Mouse (Mus musculus): ENCODE results near the gene H2-Aa. TPM values are rescaled to one million over a fixed set of nuclear protein-coding genes. Genes with fewer than 3 reads are reported as not detected.
"Not testable (repeated sequence)": the region's sequence is repeated elsewhere in the genome, so short reads cannot be mapped to it uniquely, and the experiment has no call there.

Gene H2-Aa
- polyA plus RNA-seq, 2 experiments = 1.1 to 1.8 TPM

DNA sequence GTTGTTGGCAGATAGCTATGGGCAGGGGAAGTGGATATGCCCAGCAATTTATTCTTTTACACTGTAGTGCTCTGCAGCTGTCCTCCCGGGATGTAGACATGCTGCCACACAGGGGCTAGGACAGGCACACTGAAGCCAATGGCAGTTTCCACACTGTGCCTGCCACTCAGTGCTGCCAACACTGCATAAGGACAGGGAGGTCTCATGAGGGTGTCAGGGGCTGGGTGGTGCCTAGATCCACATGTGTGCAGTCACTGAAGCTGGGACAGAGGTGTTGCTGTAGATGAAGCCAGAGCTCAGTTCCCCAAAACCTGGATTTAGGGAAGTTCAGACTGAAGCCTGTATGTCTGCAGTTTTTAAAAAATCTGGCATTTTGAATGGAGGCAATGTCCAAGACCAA is 24.6 kb upstream of the H2-Aa start:
- Histone ChIP-seq H3K4me1 (replicated peaks; ENCODE audit: control insufficient read depth in 2 of 2, insufficient read depth in 2 of 2, low read length in 1 of 2) (0 out of 4 replicates have a peak, but pooled peaks cover 0 to 2% of the 10 kb centered on the region in 2 experiments), H3K36me3 (replicated peaks; ENCODE audit: control insufficient read depth, insufficient read depth, low read depth) (no peaks in the 10 kb centered on the region), H3K9ac (replicated peaks) (no peak overlapping the region), H3K4me2 (ENCODE audit: low read depth) (no peak overlapping the region), H3K9me3 (ENCODE audit: control insufficient read depth, low read length) (no peaks in the 10 kb centered on the region), H3K27ac (no peak overlapping the region), H3K27me3 (ENCODE audit: control insufficient read depth, insufficient read depth, low read length) (no peaks in the 10 kb centered on the region; the same call in 1 of the 2 replicates), H3K4me3 (ENCODE audit: insufficient read depth in 1 of 2, low read depth in 2 of 2, low read length in 2 of 2) (no peak overlapping the region)
- ATAC-seq (ENCODE audit: insufficient read depth) = no peak
- TF ChIP-seq EP300 (IDR thresholded peaks at IDR 0.05; ENCODE audit: low read depth) (no peak), CTCF (IDR thresholded peaks at IDR 0.05; ENCODE audit: low read depth) (no peak)
- 47% methylated on average over 1 of the region's 1 CpGs for WGBS (ENCODE audit: insufficient replicate concordance)
- no peak for DNase-seq (ENCODE audit: low read depth in 3 of 3, low spot score in 3 of 3)

DNA sequence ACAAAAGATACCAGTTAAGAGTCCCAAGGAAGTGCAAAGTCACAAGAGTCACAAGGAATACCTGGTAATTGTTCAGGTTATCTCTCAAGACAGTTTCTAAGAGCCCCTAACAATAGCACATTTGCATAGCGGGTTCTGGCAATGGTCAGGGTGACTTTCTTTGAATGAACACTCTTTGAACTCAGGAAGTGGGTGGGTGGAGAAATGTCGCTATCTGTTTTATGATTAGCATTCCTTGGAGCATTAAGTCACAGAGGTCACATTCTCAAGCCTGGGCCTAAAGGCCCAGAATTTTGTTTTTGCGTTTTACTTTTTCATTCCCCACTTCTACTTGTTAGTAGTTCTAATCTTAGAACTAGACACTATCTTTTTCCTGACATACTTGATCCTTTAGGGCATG is 22.9 kb upstream of the H2-Aa start:
- DNase-seq (ENCODE audit: low read depth in 3 of 3, low spot score in 3 of 3) = not testable (repeated sequence)

DNA sequence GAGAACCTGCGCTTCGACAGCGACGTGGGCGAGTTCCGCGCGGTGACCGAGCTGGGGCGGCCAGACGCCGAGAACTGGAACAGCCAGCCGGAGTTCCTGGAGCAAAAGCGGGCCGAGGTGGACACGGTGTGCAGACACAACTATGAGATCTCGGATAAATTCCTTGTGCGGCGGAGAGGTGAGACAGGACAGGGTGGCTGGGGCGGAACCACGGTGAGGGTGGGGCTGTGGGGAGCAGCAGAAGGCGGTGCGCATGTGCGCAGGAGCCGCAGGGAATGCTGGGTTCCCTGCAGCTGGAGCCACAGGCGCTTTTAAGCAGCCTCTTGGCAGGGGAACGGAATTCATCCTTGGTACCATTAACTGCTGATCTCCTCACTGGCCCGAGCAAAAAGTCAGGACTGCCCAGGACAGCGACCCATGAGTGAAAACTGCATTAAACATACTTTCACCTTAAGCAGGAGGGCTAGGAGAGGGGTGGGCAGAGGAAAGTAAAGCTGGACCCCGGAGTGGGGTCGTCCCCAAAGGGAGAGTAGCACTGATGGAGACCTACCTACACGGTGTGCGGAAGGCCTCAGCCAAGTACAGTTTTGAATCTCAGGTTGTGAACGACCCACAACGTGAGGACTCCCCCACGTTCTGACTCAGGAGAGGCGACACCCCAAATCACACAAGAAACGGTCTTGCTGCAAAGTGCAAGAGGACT is 22.2 kb upstream of the H2-Aa start:
- Histone ChIP-seq H3K36me3 (replicated peaks; ENCODE audit: control insufficient read depth, insufficient read depth, low read depth) (no peaks in the 10 kb centered on the region), H3K4me3 (ENCODE audit: insufficient read depth in 1 of 2, low read depth in 2 of 2, low read length in 2 of 2) (peak overlapping the region; percentile 43 to 66), H3K4me2 (ENCODE audit: low read depth) (peak overlapping the region; percentile 59), H3K27me3 (ENCODE audit: control insufficient read depth, insufficient read depth, low read length) (no peaks in the 10 kb centered on the region; the same call in 1 of the 2 replicates), H3K9ac (replicated peaks) (no peak overlapping the region), H3K9me3 (ENCODE audit: control insufficient read depth, low read length) (no peaks in the 10 kb centered on the region), H3K4me1 (replicated peaks; ENCODE audit: control insufficient read depth in 2 of 2, insufficient read depth in 2 of 2, low read length in 1 of 2) (0 out of 4 replicates have a peak, but pooled peaks cover 0 to 2% of the 10 kb centered on the region in 2 experiments), H3K27ac (no peak overlapping the region)
- no peak for DNase-seq (ENCODE audit: low read depth in 3 of 3, low spot score in 3 of 3)
- TF ChIP-seq CTCF (IDR thresholded peaks at IDR 0.05; ENCODE audit: low read depth) (no peak), EP300 (IDR thresholded peaks at IDR 0.05; ENCODE audit: low read depth) (no peak)
- peak; percentile 48 for ATAC-seq (ENCODE audit: insufficient read depth)
- WGBS (ENCODE audit: insufficient replicate concordance) = 21% methylated on average over 38 of the region's 38 CpGs

More for the DNA sequence above, 22.9 kb upstream of the H2-Aa start:
- not testable (repeated sequence) for H3K4me2 ChIP-seq (ENCODE audit: low read depth); H3K9me3 ChIP-seq (ENCODE audit: control insufficient read depth, low read length); H3K27me3 ChIP-seq (ENCODE audit: control insufficient read depth, insufficient read depth, low read length); H3K9ac ChIP-seq (replicated peaks); H3K36me3 ChIP-seq (replicated peaks; ENCODE audit: control insufficient read depth, insufficient read depth, low read depth); H3K27ac ChIP-seq; ATAC-seq (ENCODE audit: insufficient read depth); H3K4me3 ChIP-seq (ENCODE audit: insufficient read depth in 1 of 2, low read depth in 2 of 2, low read length in 2 of 2); H3K4me1 ChIP-seq (replicated peaks; ENCODE audit: control insufficient read depth in 2 of 2, insufficient read depth in 2 of 2, low read length in 1 of 2)
- WGBS (ENCODE audit: insufficient replicate concordance) = 69% methylated on average over 3 of the region's 3 CpGs

DNA sequence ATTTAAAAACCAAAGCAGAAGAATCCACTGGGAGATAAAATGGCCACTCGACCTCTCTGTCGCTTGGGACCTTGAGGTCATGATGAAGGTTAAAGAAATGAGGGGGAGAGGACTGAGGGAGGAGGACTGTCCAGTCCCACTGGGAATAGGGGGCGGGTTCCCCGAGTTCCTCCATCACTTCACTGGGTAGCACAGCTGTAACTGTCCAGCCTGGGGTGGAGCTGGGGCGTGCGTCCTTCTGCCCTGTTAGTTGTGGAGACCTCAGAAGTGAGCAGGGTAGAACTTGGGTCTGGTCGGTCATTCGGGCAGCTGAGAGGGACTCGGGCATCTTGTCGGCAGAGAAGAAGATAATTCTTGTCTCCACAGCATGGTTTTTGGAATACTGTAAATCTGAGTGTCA is 21.6 kb upstream of the H2-Aa start:
- TF ChIP-seq EP300 (IDR thresholded peaks at IDR 0.05; ENCODE audit: low read depth) (no peak), CTCF (IDR thresholded peaks at IDR 0.05; ENCODE audit: low read depth) (no peak)

DNA sequence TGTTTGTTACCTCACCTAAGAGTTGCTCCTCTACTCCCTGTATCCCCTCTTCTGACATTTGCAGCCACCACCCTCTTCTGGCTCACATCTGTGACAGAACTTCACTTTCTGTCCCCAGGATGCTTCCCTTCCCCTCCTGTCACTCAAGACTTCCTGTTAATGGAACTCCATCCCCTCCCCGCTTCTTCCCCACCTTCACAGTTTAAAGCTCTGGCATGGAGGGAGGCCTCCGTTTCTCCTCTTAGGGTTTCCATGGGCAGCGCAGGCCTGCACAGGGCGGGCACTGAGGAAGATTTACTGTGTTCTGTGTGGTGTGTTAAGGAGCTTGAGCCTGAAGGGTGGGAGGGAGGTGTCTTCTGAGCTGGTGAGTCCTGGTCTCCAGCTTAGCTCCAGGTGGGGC is 20.5 kb upstream of the H2-Aa start:
- Histone ChIP-seq H3K4me2 (ENCODE audit: low read depth) (no peak overlapping the region), H3K27me3 (ENCODE audit: control insufficient read depth, insufficient read depth, low read length) (no peaks in the 10 kb centered on the region; the same call in 1 of the 2 replicates), H3K27ac (no peak overlapping the region), H3K4me1 (replicated peaks; ENCODE audit: control insufficient read depth in 2 of 2, insufficient read depth in 2 of 2, low read length in 1 of 2) (0 out of 4 replicates have a peak, but pooled peaks cover 0 to 2% of the 10 kb centered on the region in 2 experiments), H3K9ac (replicated peaks) (no peak overlapping the region), H3K9me3 (ENCODE audit: control insufficient read depth, low read length) (no peaks in the 10 kb centered on the region), H3K4me3 (ENCODE audit: insufficient read depth in 1 of 2, low read depth in 2 of 2, low read length in 2 of 2) (no peak overlapping the region), H3K36me3 (replicated peaks; ENCODE audit: control insufficient read depth, insufficient read depth, low read depth) (no peaks in the 10 kb centered on the region)
- no peak for ATAC-seq (ENCODE audit: insufficient read depth)
- 56% methylated on average over 4 of the region's 4 CpGs for WGBS (ENCODE audit: insufficient replicate concordance)
- no peak for DNase-seq (ENCODE audit: low read depth in 3 of 3, low spot score in 3 of 3)
- no peak for TF ChIP-seq EP300 (IDR thresholded peaks at IDR 0.05; ENCODE audit: low read depth)
- TF ChIP-seq CTCF (IDR thresholded peaks at IDR 0.05; ENCODE audit: low read depth) = no peak

More for the DNA sequence above, 21.6 kb upstream of the H2-Aa start:
- H3K36me3 ChIP-seq (replicated peaks; ENCODE audit: control insufficient read depth, insufficient read depth, low read depth) = no peaks in the 10 kb centered on the region
- H3K4me3 ChIP-seq (ENCODE audit: insufficient read depth in 1 of 2, low read depth in 2 of 2, low read length in 2 of 2) = peak overlapping the region; percentile 43 to 66
- H3K9me3 ChIP-seq (ENCODE audit: control insufficient read depth, low read length) = no peaks in the 10 kb centered on the region
- H3K9ac ChIP-seq (replicated peaks) = no peak overlapping the region
- H3K4me1 ChIP-seq (replicated peaks; ENCODE audit: control insufficient read depth in 2 of 2, insufficient read depth in 2 of 2, low read length in 1 of 2) = 0 out of 4 replicates have a peak, but pooled peaks cover 0 to 2% of the 10 kb centered on the region in 2 experiments
- ATAC-seq (ENCODE audit: insufficient read depth) = no peak
- peak overlapping the region; percentile 59 for H3K4me2 ChIP-seq (ENCODE audit: low read depth)
- H3K27ac ChIP-seq = no peak overlapping the region
- DNase-seq (ENCODE audit: low read depth in 3 of 3, low spot score in 3 of 3) = no peak
- no peaks in the 10 kb centered on the region; the same call in 1 of the 2 replicates for H3K27me3 ChIP-seq (ENCODE audit: control insufficient read depth, insufficient read depth, low read length)
- WGBS (ENCODE audit: insufficient replicate concordance) = 30% methylated on average over 10 of the region's 10 CpGs
